7 mouse cellular contexts compared by ENCODE assay signal in genomic region chr17:88063980-88064346, GRCm38 (mm10). TPM values are rescaled to one million over a fixed set of nuclear protein-coding genes. Genes with fewer than 3 reads are reported as not detected.
DNase-seq lines count a peak whose midpoint lies in the region; ATAC-seq and TF ChIP-seq lines count a peak whose summit lies in the region.

No protein-coding gene starts in this region.

- intact Hi-C loops in left cerebral cortex, postnatal 4 days (cut with DNase I) = loop anchor here (5.0 kb wide), 1 partner anchor 37 kb away; no protein-coding TSS in a partner anchor

- peak overlapping the region; percentile 68 for H3K4me2 ChIP-seq in intestine, embryonic 16.5 days (ENCODE audit: low read depth, low read length)

- WGBS in embryonic facial prominence, embryonic 10.5 days = under 1% methylated on average over 23 of the region's 23 CpGs
- WGBS in intestine, embryonic 16.5 days = 0% methylated on average over 23 of the region's 23 CpGs
- under 1% methylated on average over 23 of the region's 23 CpGs for whole genome bisulfite sequencing in midbrain, embryonic 10.5 days
- WGBS in small intestine, adult 2 months = under 1% methylated on average over 23 of the region's 23 CpGs

- peak; percentile 21 for ATAC-seq in granulocyte monocyte progenitor cell, adult 5-6 weeks (replicated peaks; ENCODE audit: poor library complexity, severe bottlenecking)
- no peak for ATAC-seq in intestine, embryonic 16.5 days

- H3K9me3 ChIP-seq in embryonic facial prominence, embryonic 10.5 days = no peaks in the 10 kb centered on the region
- H3K9me3 ChIP-seq in intestine, embryonic 16.5 days (ENCODE audit: control insufficient read depth, low read length) = no peaks in the 10 kb centered on the region
- H3K9me3 ChIP-seq in midbrain, embryonic 10.5 days (replicated peaks) = no peaks in the 10 kb centered on the region; the same call in 1 of the 2 replicates

- peak; percentile 80 for DNase-seq in adrenal gland, postnatal 14 days
- peak; percentile 75 for DNase-seq in embryonic facial prominence, embryonic 10.5 days (ENCODE audit: low spot score)
- peak; percentile 62 for DNase-seq in left cerebral cortex, postnatal 4 days
- peak; percentile 73 for DNase-seq in midbrain, embryonic 10.5 days (ENCODE audit: low spot score)

- TF ChIP-seq POLR2A in small intestine, adult 2 months (IDR thresholded peaks at IDR 0.05; ENCODE audit: low read depth, low read length) = peak; percentile 15; the same call in 1 of the 2 replicates

- TF ChIP-seq CTCF in small intestine, adult 2 months (IDR thresholded peaks at IDR 0.05; ENCODE audit: extremely low read depth, insufficient read length, insufficient replicate concordance, low read depth, low read length) = no peak

- H3K4me1 ChIP-seq in embryonic facial prominence, embryonic 10.5 days = peaks cover 17% of the 10 kb centered on the region
- peaks cover 5% of the 10 kb centered on the region for H3K4me1 ChIP-seq in intestine, embryonic 16.5 days (ENCODE audit: control insufficient read depth, insufficient read depth, low read length)
- peaks cover 23% of the 10 kb centered on the region for H3K4me1 ChIP-seq in midbrain, embryonic 10.5 days
- 0 out of 2 replicates have a peak, but pooled peaks cover 2% of the 10 kb centered on the region for H3K4me1 ChIP-seq in small intestine, adult 2 months (ENCODE audit: control insufficient read depth, insufficient read depth, insufficient read length, low read length)

- H3K9ac ChIP-seq in intestine, embryonic 16.5 days (ENCODE audit: low read depth, low read length) = peak overlapping the region; percentile 99

- H3K4me3 ChIP-seq in embryonic facial prominence, embryonic 10.5 days = peak overlapping the region; percentile 99
- H3K4me3 ChIP-seq in intestine, embryonic 16.5 days (ENCODE audit: low read length) = peak overlapping the region; percentile 98
- H3K4me3 ChIP-seq in midbrain, embryonic 10.5 days = peak overlapping the region; percentile 99
- H3K4me3 ChIP-seq in small intestine, adult 2 months (ENCODE audit: low read depth, low read length) = peak overlapping the region; percentile 95

- H3K36me3 ChIP-seq in embryonic facial prominence, embryonic 10.5 days (replicated peaks) = peaks cover 6% of the 10 kb centered on the region; the same call in 1 of the 2 replicates
- H3K36me3 ChIP-seq in intestine, embryonic 16.5 days (ENCODE audit: control insufficient read depth, insufficient read depth, low read length) = no peaks in the 10 kb centered on the region
- H3K36me3 ChIP-seq in midbrain, embryonic 10.5 days = 0 out of 2 replicates have a peak, but pooled peaks cover 5% of the 10 kb centered on the region
- no peaks in the 10 kb centered on the region for H3K36me3 ChIP-seq in small intestine, adult 2 months (ENCODE audit: control insufficient read depth, insufficient read depth, low read length)

- H3K27ac ChIP-seq in embryonic facial prominence, embryonic 10.5 days (replicated peaks) = peak overlapping the region; percentile 100
- H3K27ac ChIP-seq in intestine, embryonic 16.5 days (ENCODE audit: low read length) = peak overlapping the region; percentile 100
- peak overlapping the region; percentile 99 for H3K27ac ChIP-seq in midbrain, embryonic 10.5 days (replicated peaks)
- H3K27ac ChIP-seq in small intestine, adult 2 months (ENCODE audit: insufficient read depth, low read depth, low read length) = peak overlapping the region; percentile 7; the same call in 1 of the 2 replicates

- no peaks in the 10 kb centered on the region for H3K27me3 ChIP-seq in embryonic facial prominence, embryonic 10.5 days (replicated peaks; ENCODE audit: low read depth, poor library complexity, severe bottlenecking)
- H3K27me3 ChIP-seq in intestine, embryonic 16.5 days (replicated peaks; ENCODE audit: control insufficient read depth, insufficient read depth, low read length) = no peaks in the 10 kb centered on the region
- H3K27me3 ChIP-seq in midbrain, embryonic 10.5 days (ENCODE audit: low read depth, poor library complexity, severe bottlenecking) = no peaks in the 10 kb centered on the region
- H3K27me3 ChIP-seq in small intestine, adult 2 months (ENCODE audit: control insufficient read depth, insufficient read depth, low read length) = no peaks in the 10 kb centered on the region

RNA-seq across cellular contexts. Expression of gene Fbxo11, which starts 1.1 kb away (rescaled TPM):
- total RNA-seq in adrenal gland, postnatal 14 days (2021) = 58.5 and 61.7 TPM in 2 replicates
- polyA plus RNA-seq in embryonic facial prominence, embryonic 10.5 days (2016; fragmentation: Nextera tagmentation; extraction: Ambion mirVana) = 16.7 and 17.5 TPM in 2 replicates
- total RNA-seq in granulocyte monocyte progenitor cell, adult 5-6 weeks (2014; fragmentation: Nextera tagmentation) = 22.0 and 23.1 TPM in 2 replicates
- total RNA-seq in granulocyte monocyte progenitor cell, adult 5-6 weeks (2017) = 17.5 and 24.6 TPM in 2 replicates
- 8.0 and 8.3 TPM in 2 replicates for polyA plus RNA-seq in intestine, embryonic 16.5 days (2015; fragmentation: Nextera tagmentation; extraction: Ambion mirVana)
- 100 to 1,000 TPM; 128 to 142 TPM for total RNA-seq in left cerebral cortex, postnatal 4 days (2021)
- 17.5 and 18.7 TPM in 2 replicates for polyA plus RNA-seq in midbrain, embryonic 10.5 days (2016; fragmentation: Nextera tagmentation; extraction: Ambion mirVana)
- 4.2 and 14.4 TPM in 2 replicates for polyA plus RNA-seq in small intestine, adult 2 months (2012; rRNA removed)

Comparison
In these comparisons a context has a peak if more than half of its experiments do, and no peak if none do; other contexts are left out.
1. H3K27ac ChIP-seq: peak in every context shown above with its lines; median percentile 100 in embryonic facial prominence, embryonic 10.5 days; 100 in intestine, embryonic 16.5 days; 99 in midbrain, embryonic 10.5 days; 7 in small intestine, adult 2 months.